Mouse (Mus musculus): ENCODE data around the gene Cdc37. TPM values are rescaled to one million over a fixed set of nuclear protein-coding genes. Genes with fewer than 3 reads are reported as not detected.

Gene Cdc37
- total and polyA plus RNA-seq, 3 experiments: 779 to 1,631 (median 914) TPM

DNA sequence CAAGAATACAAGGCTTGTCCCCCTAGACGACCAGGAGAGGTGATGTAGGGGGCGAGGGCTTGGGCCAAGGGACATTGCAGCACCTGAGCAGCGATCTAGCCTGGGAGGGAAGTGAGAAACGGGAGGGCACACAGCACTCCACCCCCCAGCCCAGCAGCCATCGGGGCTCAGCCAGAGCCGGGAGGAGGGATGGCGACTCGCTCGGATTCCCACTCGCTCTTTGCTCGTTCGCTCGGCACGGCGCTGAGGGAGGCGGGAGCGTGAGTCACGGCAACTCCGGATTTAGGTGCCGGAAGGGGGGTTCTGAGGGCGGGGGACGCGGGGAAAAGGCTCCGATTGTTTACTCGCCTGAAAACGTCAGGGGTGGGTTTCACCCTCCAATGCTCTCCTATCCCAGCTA lies 14.3 kb upstream of the Cdc37 start:
- H3K27ac ChIP-seq (ENCODE audit: control insufficient read depth, low read depth, low read length): no peak overlapping the region
- H3K9ac ChIP-seq (ENCODE audit: control insufficient read depth, low read depth, low read length, poor library complexity, severe bottlenecking): peak overlapping the region; percentile 56
- peaks cover 15 to 35% of the 10 kb centered on the region in 2 experiments for H3K4me1 ChIP-seq (ENCODE audit: control insufficient read depth in 1 of 2, insufficient read depth in 2 of 2, low read length in 2 of 2)
- H3K27me3 ChIP-seq (ENCODE audit: control insufficient read depth in 1 of 2, insufficient read depth in 2 of 2, low read length in 2 of 2): no peaks in the 10 kb centered on the region
- TF ChIP-seq MYC (IDR thresholded peaks at IDR 0.05; ENCODE audit: low read depth, low read length) (no peak), POLR2A (IDR thresholded peaks at IDR 0.05; ENCODE audit: control insufficient read depth in 1 of 2, insufficient read depth in 1 of 2, low read depth in 1 of 2, low read length in 2 of 2, poor library complexity in 1 of 2) (peak in 1 of 2 experiments; percentile 24; a peak in 1 of 4 replicates)
- H3K9me3 ChIP-seq (replicated peaks; ENCODE audit: insufficient read depth, low read length): no peaks in the 10 kb centered on the region
- H3K4me3 ChIP-seq (ENCODE audit: control insufficient read depth in 1 of 2, insufficient read depth in 1 of 2, low read depth in 2 of 2, low read length in 2 of 2): peak overlapping the region; percentile 40 to 50
- peaks cover 18% of the 10 kb centered on the region for H3K79me2 ChIP-seq (ENCODE audit: control insufficient read depth, insufficient read depth, low read length, poor library complexity)
- peaks cover 0 to 19% of the 10 kb centered on the region in 2 experiments; a peak in 2 of 4 replicates for H3K36me3 ChIP-seq (ENCODE audit: control insufficient read depth in 1 of 2, insufficient read depth in 2 of 2, low read length in 2 of 2)
- DNase-seq (ENCODE audit: low read depth, low spot score): peak; percentile 78

GRCm38 (mm10) chr9:21163086-21164050 lies 13.6 kb upstream of the Cdc37 start:
- peaks cover 14 to 34% of the 10 kb centered on the region in 2 experiments for H3K4me1 ChIP-seq (ENCODE audit: control insufficient read depth in 1 of 2, insufficient read depth in 2 of 2, low read length in 2 of 2)

GRCm38 (mm10) chr9:21161209-21161909 lies 11.6 kb upstream of the Cdc37 start:
- Histone ChIP-seq H3K9ac (ENCODE audit: control insufficient read depth, low read depth, low read length, poor library complexity, severe bottlenecking) (peak overlapping the region; percentile 75), H3K36me3 (ENCODE audit: control insufficient read depth in 1 of 2, insufficient read depth in 2 of 2, low read length in 2 of 2) (peaks cover 0 to 12% of the 10 kb centered on the region in 2 experiments; a peak in 2 of 4 replicates), H3K9me3 (replicated peaks; ENCODE audit: insufficient read depth, low read length) (no peaks in the 10 kb centered on the region), H3K79me2 (ENCODE audit: control insufficient read depth, insufficient read depth, low read length, poor library complexity) (peaks cover 10% of the 10 kb centered on the region), H3K27me3 (ENCODE audit: control insufficient read depth in 1 of 2, insufficient read depth in 2 of 2, low read length in 2 of 2) (no peaks in the 10 kb centered on the region), H3K27ac (ENCODE audit: control insufficient read depth, low read depth, low read length) (peak overlapping the region; percentile 14), H3K4me3 (ENCODE audit: control insufficient read depth in 1 of 2, insufficient read depth in 1 of 2, low read depth in 2 of 2, low read length in 2 of 2) (peak overlapping the region; percentile 49 to 69), H3K4me1 (ENCODE audit: control insufficient read depth in 1 of 2, insufficient read depth in 2 of 2, low read length in 2 of 2) (peaks cover 6 to 22% of the 10 kb centered on the region in 2 experiments)
- DNase-seq (ENCODE audit: low read depth, low spot score): peak; percentile 99
- TF ChIP-seq POLR2A (IDR thresholded peaks at IDR 0.05; ENCODE audit: control insufficient read depth in 1 of 2, insufficient read depth in 1 of 2, low read depth in 1 of 2, low read length in 2 of 2, poor library complexity in 1 of 2) (peak in 1 of 2 experiments; percentile 97; a peak in 2 of 4 replicates), UBTF (IDR thresholded peaks at IDR 0.05; ENCODE audit: borderline replicate concordance, insufficient read depth, low read depth, low read length) (peak; percentile 60; the same call in 1 of the 2 replicates), CTCF (IDR thresholded peaks at IDR 0.05 in 2 of 3, conservative IDR thresholded peaks at IDR 0.05 in 1 of 3; ENCODE audit: control insufficient read depth in 1 of 3, insufficient read depth in 1 of 3, low read depth in 2 of 3, low read length in 3 of 3, poor library complexity in 1 of 3, severe bottlenecking in 1 of 3) (peak in 1 of 3 experiments; percentile 100; a peak in 2 of 6 replicates), POLR2AphosphoS5 (IDR thresholded peaks at IDR 0.05; ENCODE audit: borderline replicate concordance, low read depth, low read length) (peak; percentile 84; the same call in 1 of the 2 replicates), SIN3A (IDR thresholded peaks at IDR 0.05; ENCODE audit: low read length) (no peak), TBP (IDR thresholded peaks at IDR 0.05; ENCODE audit: low read depth, low read length) (peak; percentile 50; the same call in 1 of the 2 replicates), E2F4 (IDR thresholded peaks at IDR 0.05; ENCODE audit: borderline replicate concordance, low read depth, low read length) (no peak)

More at GRCm38 (mm10) chr9:21163086-21164050, 13.6 kb upstream of the Cdc37 start:
- peak; percentile 72 for DNase-seq (ENCODE audit: low read depth, low spot score)
- peaks cover 0 to 17% of the 10 kb centered on the region in 2 experiments; a peak in 2 of 4 replicates for H3K36me3 ChIP-seq (ENCODE audit: control insufficient read depth in 1 of 2, insufficient read depth in 2 of 2, low read length in 2 of 2)
- H3K9ac ChIP-seq (ENCODE audit: control insufficient read depth, low read depth, low read length, poor library complexity, severe bottlenecking): peak overlapping the region; percentile 56
- H3K79me2 ChIP-seq (ENCODE audit: control insufficient read depth, insufficient read depth, low read length, poor library complexity): peaks cover 18% of the 10 kb centered on the region
- H3K27me3 ChIP-seq (ENCODE audit: control insufficient read depth in 1 of 2, insufficient read depth in 2 of 2, low read length in 2 of 2): no peaks in the 10 kb centered on the region
- no peaks in the 10 kb centered on the region for H3K9me3 ChIP-seq (replicated peaks; ENCODE audit: insufficient read depth, low read length)
- no peak for TF ChIP-seq ZKSCAN1 (IDR thresholded peaks at IDR 0.05; ENCODE audit: low read depth, low read length)
- TF ChIP-seq TBP (IDR thresholded peaks at IDR 0.05; ENCODE audit: low read depth, low read length): peak; percentile 91
- peak overlapping the region; percentile 40 to 50; a peak in 3 of 4 replicates for H3K4me3 ChIP-seq (ENCODE audit: control insufficient read depth in 1 of 2, insufficient read depth in 1 of 2, low read depth in 2 of 2, low read length in 2 of 2)
- no peak overlapping the region for H3K27ac ChIP-seq (ENCODE audit: control insufficient read depth, low read depth, low read length)
